Mouse (Mus musculus) CD8-positive naive resting alpha-beta T cell, adult 2 months (primary cell): ENCODE data around the gene Ttyh3.
A peak's percentile ranks its signal among the peaks of the same experiment; 100 is the strongest.

Source experiments
- DNase-seq, 2 experiments: peaks; one replicate each; pipeline ENCODE4 v3.0.0; 2022; ENCODE audit warnings: low read depth in 2 of 2, low spot score in 2 of 2

The Ttyh3 gene

GRCm38 (mm10) chr5:140611021-140611583 is 37.7 kb downstream of the Ttyh3 start:
- DNase-seq = no peak

DNA sequence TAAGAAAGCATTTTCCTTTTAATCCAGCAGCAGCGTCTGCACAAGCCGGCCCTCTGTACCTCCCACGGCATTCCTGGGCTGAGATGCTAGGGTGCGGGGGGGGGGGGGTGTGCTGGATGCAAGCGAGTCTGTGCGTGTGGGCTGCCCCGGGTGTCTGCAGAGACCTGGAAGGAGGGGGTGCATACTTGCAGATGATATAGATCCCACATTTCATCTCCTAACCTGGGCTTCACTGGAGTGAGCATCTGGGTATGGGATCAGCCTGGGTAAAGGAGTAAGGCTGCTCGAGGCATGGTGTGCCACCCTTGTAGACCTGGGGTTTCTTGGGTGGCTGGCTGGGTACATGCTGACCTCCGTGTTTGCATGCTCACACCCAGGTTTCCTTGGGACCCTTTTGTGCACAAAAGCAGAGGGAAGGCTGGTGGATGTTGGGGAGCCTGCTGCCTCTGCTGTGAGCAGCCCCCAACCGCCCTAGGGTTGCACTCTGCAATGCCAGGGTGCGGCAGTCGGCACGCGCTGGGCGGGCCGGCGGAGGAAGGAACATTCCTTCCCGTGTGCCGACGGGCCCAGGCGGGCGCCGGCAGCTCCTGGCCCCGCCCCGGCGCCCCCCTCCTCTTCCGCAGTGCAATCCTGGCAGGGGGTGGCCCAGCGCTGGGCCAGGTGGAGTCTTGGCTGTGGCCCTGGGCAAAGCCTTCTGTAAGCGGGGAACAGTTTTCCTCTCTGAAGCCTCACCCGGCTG is 38.4 kb downstream of the Ttyh3 start:
- no peak for DNase-seq

DNA sequence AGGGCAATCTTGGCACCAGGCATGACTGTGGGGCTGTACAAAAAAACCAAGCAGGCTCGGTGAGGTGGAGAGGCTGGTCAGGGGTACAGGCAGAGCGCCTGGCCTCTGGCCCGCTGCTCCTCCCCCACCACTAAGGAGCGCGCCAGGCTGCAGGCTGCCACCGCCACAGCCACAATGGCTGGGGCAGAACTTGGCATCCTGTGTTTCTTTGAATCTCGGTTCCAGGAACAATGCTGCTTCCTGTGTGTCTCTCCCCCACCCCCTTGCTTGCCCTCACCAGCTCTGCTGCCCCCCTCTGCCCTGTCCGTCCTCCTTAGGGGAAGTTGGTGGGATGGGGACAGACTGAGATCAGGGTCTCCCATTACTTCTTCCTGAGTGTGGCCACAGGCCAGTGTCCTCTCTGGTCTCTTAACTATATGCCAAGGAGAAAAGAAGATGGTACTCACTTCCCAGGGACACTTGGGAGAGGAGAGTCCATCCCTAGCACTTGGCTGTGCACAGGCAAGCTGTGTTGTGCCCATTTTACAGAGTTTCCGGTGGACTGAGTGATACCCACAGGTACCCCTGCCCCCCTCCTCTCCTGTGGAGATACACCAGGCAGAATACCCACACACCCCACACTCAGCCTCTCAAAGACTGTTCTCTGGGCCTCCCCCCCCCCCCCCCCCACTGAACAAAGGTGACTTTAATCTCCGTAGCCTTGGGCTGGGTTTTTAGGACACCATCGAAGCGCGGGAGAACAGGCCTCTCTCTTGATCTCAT is 39.1 kb downstream of the Ttyh3 start:
- no peak for DNase-seq

DNA sequence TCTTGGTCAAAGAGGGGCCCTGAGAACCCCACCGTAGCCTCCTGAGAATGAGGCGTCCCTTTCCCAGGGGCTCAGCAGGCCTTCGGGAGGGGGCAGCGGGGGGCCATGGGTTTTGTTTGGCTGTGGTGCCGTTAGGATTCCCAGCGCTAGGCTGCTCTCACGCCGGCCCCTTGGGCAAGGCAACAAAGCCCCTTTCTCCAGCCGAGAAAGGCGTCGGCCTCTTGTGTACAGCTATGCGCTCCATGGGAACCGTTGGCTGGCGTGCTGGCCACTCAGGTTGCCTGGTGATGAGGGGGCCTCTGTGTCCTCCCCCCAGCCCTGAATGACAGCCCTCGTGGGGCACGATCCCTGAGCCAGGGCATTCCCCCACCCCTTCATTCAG is 40.2 kb downstream of the Ttyh3 start:
- DNase-seq = no peak

DNA sequence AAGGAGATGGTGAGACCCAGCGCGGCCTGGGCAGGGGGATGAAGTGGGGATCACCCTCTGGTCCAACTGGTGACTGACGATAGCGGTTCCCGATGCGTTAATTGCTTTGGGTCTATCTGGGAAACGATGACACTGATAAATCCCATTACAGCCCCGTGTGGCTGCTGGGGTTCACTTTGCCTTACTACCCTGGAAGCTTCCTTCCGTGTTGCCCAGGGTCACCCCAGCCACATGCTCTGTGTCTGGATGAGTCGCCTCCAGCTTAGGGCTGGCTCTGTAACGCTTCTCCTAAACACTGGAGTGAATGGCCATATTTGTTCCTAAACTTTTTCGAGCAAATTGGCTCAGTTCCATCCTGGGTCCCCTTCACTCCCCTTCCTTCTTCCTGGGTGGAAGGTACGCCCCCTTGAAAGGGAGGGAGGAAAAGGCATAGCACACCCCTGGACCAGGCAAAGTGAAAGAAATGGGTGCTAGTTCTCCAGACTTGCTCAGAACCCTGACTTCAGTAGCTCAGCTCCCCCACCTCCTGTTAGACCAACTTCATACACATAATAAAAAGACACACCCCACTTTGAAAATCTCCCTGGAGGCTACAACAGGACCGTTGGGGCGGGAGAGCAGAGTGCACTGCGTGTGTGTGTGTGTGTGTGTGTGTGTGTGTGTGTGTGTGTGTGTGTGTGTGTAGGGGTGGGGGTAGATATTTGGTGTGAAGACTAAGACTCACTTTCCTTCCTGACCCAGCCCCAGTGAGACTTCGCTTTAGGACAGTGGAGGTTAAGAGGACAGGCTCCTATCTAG is 40.8 kb downstream of the Ttyh3 start:
- DNase-seq = no peak

DNA sequence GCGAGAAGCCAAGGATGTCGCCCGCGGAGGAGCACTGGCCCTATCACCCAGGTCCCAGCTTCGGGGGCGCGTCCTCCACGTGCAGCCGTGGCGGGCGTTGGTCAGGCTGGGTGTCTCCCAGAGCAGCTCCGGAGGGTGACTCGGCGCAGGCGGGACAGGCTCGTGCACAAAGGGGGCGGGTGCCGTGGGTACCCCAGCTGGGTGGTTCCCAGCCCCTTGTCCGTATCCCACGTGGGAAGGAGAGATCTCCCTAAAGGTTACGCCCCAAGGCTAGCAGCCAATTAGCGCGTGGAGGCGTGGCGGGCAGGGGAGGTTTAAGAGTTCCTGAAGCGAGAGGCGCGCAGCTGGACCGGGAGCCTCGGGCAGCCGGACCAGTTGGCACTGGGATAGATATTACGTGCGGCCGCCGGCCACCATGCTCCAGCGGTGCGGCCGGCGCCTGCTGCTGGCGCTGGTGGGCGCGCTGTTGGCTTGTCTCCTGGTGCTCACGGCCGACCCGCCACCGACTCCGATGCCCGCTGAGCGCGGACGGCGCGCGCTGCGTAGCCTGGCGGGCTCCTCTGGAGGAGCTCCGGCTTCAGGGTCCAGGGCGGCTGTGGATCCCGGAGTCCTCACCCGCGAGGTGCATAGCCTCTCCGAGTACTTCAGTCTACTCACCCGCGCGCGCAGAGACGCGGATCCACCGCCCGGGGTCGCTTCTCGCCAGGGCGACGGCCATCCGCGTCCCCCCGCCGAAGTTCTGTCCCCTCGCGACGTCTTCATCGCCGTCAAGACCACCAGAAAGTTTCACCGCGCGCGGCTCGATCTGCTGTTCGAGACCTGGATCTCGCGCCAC is 41.6 kb downstream of the Ttyh3 start, which contains the start of gene Lfng:
Lfng (plus strand) TSS at position 320 of the 835 bp plus-strand sequence.
- DNase-seq = peak; percentile 74 to 78

GRCm38 (mm10) chr5:140606386-140606785 is 42.4 kb downstream of the Ttyh3 start:
- DNase-seq = no peak

DNA sequence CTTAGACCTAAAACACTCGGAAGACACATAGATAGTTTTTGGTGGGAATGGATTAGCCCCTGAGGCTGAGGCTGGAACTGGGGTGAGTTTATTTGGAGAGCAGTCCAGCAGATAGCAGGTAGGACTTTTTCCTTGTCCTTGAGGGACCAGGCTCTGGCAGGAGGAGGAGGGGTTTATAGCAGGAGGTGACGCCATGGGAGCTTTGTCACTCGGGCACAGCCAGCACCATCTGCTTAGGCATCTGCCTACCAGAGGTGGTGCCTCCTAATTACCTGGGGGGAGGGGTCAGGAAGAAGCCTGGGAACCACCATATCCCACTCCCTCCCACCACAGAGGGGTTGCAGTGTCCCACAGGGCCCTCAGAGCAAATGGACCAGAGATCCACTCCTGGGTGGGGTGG is 43.6 kb downstream of the Ttyh3 start:
- no peak for DNase-seq

GRCm38 (mm10) chr5:140604386-140604785 is 44.4 kb downstream of the Ttyh3 start:
- no peak for DNase-seq

GRCm38 (mm10) chr5:140602540-140602939 is 46.3 kb downstream of the Ttyh3 start:
- no peak for DNase-seq

DNA sequence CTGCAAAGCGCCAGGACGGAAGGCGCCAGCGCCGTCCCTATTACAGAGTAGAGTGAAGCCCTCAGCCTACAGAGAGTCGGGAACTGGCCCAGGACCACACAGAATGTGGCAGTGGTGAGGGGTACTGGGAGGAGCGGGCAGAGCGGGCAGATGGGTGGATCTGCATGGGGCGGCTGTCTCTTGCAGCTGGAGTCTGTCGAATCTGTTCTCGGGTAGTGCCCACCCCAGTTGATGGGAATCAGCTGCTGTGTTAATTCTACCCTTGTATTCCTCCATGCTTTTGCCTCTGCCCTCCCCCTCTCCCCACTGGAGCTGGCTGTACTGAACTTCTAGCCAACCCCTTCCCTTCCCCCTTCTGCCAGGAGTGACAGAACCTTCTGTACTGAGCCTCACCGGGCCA is 47.1 kb downstream of the Ttyh3 start:
- no peak for DNase-seq

- DNase-seq = no peak
Measured at GRCm38 (mm10) chr5:140599939-140600338, 48.9 kb downstream of the Ttyh3 start.

GRCm38 (mm10) chr5:140597787-140598186 is 51.0 kb downstream of the Ttyh3 start:
- no peak for DNase-seq

DNA sequence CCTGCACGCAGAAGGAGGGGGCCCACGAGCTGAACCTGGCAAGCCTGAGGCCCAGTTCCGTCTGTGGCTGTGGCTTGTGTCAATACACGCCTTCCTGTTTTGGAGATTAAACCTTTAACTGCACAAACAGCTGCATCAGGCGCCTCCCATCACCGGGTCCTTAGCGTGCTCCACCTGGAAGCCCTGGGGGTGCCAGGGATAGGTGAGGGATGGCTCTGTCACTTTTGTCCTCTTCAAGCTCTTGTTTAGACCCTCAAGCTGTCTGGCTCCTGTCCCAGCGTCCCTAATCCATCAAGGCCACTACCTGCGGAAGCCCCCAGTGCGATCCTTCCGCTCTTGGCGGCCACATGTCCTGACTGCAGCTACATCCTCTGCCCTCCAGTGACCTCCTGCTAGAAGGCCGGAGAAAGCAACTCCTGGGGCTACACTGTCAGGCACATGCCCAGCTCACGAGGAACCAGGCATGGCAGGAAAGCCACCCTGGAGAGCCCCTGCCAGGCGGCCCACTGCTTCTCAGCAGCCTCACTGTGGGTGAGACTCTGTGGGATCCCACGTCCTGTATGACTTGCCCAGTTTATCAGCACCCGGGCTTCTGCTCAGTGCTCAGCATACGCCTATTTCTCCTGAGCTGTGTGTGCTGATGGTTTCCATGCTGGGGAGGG is 51.8 kb downstream of the Ttyh3 start:
- DNase-seq = peak; percentile 79 to 82

- DNase-seq = no peak
Measured at GRCm38 (mm10) chr5:140596426-140596825, 52.4 kb downstream of the Ttyh3 start.

- no peak for DNase-seq
Measured at GRCm38 (mm10) chr5:140594846-140595245, 54.0 kb downstream of the Ttyh3 start.

DNA sequence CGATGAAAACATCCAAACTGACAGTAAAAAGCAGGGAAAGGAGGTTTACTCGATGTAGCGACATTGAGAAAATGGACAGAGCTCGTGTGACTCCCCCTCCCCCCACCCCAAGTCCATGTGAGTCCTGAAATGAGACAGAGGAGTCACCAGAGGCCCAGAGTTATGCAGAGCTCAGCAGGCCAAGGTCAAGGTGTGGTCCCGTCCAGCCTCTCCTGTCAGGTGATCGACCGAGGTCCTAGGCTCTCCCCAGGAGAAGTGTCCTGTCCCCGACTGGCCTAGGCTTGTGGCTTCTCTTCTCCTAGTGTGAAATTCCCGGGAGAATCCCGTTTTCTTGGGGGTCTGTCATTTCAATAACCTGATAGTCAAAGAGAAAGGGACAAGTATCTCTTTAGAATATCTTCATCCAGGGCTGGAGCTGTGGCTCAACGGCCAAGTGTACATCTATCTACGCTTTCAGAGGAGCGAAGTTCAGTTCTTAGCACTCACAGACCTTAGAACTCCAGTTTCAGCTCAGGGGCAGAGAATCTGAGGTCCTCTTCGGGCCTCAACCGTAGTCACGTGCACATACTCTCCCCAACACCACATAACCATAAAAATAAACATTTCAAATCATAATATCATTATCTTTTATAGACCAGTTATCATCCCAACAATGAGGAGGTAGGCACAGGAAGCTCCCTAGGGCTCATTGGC is 59.6 kb downstream of the Ttyh3 start:
- no peak for DNase-seq

- no peak for DNase-seq
Measured at GRCm38 (mm10) chr5:140583732-140584368, 65.0 kb downstream of the Ttyh3 start.
